Mouse (Mus musculus) myocyte (in vitro differentiated cells): ENCODE measurements around the gene Higd1a.

Source experiments
- CEBPB ChIP-seq: IDR thresholded peaks from 2 replicates; pipeline ENCODE4 v1.6.1; 2011; ENCODE audit warnings: mild to moderate bottlenecking, moderate library complexity; ENCODE audit not compliant: poor library complexity, insufficient read depth, severe bottlenecking
- E2F4 ChIP-seq: IDR thresholded peaks from one replicate; pipeline ENCODE4 v1.6.1; 2011; ENCODE audit warnings: mild to moderate bottlenecking, control low read depth, moderate library complexity; ENCODE audit not compliant: insufficient read depth
- MAX ChIP-seq: IDR thresholded peaks from one replicate; pipeline ENCODE4 v1.6.1; 2011; ENCODE audit warnings: low read depth, mild to moderate bottlenecking, control low read depth
- MYOD1 ChIP-seq, 3 experiments: IDR thresholded peaks; one replicate each; pipeline ENCODE4 v1.6.1; 2011; ENCODE audit warnings: control low read depth in 2 of 3, low read depth in 2 of 3, mild to moderate bottlenecking in 2 of 3, moderate library complexity in 1 of 3; ENCODE audit not compliant: insufficient read length in 2 of 3, control insufficient read depth in 1 of 3
- MYOG ChIP-seq, 3 experiments: IDR thresholded peaks; one replicate each; pipeline ENCODE4 v1.6.1; 2011; ENCODE audit warnings: control low read depth in 2 of 3, low read depth in 2 of 3, mild to moderate bottlenecking in 2 of 3; ENCODE audit not compliant: insufficient read length in 2 of 3, control insufficient read depth in 1 of 3, insufficient read depth in 1 of 3
- POLR2A ChIP-seq: IDR thresholded peaks from one replicate; pipeline ENCODE4 v1.6.1; 2011; ENCODE audit warnings: low read depth, mild to moderate bottlenecking, control low read depth, moderate library complexity; ENCODE audit not compliant: insufficient read length
- POLR2AphosphoS2 ChIP-seq: IDR thresholded peaks from one replicate; pipeline ENCODE4 v1.6.1; 2011; ENCODE audit warnings: low read depth, control low read depth; ENCODE audit not compliant: insufficient read length
- REST ChIP-seq: IDR thresholded peaks from one replicate; pipeline ENCODE4 v1.6.1; 2011; ENCODE audit warnings: mild to moderate bottlenecking, control low read depth, moderate library complexity; ENCODE audit not compliant: insufficient read depth, insufficient read length
- SRF ChIP-seq: IDR thresholded peaks from one replicate; pipeline ENCODE4 v1.6.1; 2011; ENCODE audit warnings: low read depth; ENCODE audit not compliant: control insufficient read depth, insufficient read length
- TCF12 ChIP-seq: IDR thresholded peaks from one replicate; pipeline ENCODE4 v1.6.1; 2011; ENCODE audit warnings: mild to moderate bottlenecking, control low read depth; ENCODE audit not compliant: poor library complexity, insufficient read depth, severe bottlenecking
- TCF3 ChIP-seq: IDR thresholded peaks from one replicate; pipeline ENCODE4 v1.6.1; 2011; ENCODE audit warnings: low read depth, control low read depth; ENCODE audit not compliant: insufficient read length
- USF1 ChIP-seq: IDR thresholded peaks from one replicate; pipeline ENCODE4 v1.6.1; 2011; ENCODE audit warnings: low read depth, mild to moderate bottlenecking, control low read depth, moderate library complexity

DNA sequence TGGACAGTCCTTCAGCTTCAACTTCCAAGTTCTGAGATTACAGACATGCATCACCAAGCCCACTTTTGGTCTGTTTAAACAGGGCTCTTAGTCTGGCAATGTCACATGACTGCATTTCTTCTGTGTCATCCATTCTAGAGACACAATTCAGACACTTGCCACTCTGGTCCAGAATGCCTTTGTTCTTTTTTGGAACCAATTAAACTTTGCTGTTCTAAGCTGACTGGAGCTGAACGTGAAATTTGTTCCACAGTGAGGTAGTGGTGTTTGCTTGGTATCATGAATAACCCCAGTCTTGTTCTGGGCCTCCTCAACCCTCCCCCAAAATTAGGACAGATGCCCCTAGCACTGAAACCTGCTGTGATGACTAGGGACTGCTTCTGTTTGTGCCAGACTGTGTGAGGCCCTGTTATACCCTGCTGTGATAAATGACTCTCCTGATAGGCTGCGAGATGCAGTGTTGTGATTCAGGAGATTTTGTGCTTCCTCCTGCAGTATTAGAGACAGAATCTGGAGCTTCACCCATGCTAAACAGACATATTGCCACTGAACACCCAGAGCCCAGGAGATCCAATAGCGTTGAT, 7.4 kb upstream of the Higd1a start:
- TF ChIP-seq MYOG (IDR thresholded peaks at IDR 0.05; ENCODE audit: control insufficient read depth in 1 of 3, insufficient read depth in 1 of 3, insufficient read length in 2 of 3, low read depth in 2 of 3) (no peak), MYOD1 (IDR thresholded peaks at IDR 0.05; ENCODE audit: control insufficient read depth in 1 of 3, insufficient read length in 2 of 3, low read depth in 2 of 3) (no peak), POLR2A (no peak), CEBPB (no peak), USF1 (no peak), E2F4 (no peak), REST (no peak), MAX (no peak), TCF3 (no peak), POLR2AphosphoS2 (no peak), TCF12 (no peak), SRF (no peak)
